Mouse (Mus musculus): ENCODE measurements around the gene Pdzrn3.

Pdzrn3 gene

DNA sequence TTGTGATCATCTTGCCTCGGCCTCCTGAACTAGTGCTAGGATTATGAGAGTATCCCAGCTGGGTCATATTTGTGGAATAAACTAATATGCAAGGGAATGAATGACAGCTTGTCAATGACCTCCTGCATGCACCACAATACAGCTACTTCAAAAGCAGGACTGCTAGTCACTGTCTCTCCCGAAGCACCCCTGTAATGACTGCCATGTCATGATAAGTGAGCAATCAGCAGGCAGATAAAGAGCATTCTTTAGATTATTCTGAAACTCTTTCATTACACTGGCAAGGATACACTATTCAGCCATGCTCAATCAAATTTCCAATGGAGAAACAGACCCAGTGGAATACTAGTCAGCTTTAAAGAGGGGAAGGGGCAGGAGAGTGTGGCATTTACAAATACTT lies 85.8 kb downstream of the Pdzrn3 start:
- no peak for DNase-seq (ENCODE audit: low read depth, low spot score)

DNA sequence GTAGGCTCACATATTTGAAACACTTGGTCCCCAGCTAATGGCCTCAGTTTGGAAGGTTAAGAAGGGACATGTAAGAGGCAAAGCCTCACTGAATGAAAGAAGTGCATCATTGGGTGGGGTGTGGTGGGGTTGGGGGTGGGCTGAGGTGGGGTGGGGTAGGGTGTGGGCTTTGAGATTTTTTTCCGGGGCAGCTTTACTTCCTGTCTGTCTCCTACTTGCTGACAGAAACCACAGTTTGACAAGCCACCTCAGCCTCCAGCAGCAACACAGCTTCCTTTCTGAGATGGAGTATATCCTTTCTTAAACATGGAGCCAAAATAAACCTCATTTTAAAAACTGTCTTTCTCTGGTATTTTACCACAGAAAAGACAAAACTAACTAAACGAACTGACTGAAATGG lies 87.5 kb downstream of the Pdzrn3 start:
- no peak for DNase-seq (ENCODE audit: low read depth, low spot score)

DNA sequence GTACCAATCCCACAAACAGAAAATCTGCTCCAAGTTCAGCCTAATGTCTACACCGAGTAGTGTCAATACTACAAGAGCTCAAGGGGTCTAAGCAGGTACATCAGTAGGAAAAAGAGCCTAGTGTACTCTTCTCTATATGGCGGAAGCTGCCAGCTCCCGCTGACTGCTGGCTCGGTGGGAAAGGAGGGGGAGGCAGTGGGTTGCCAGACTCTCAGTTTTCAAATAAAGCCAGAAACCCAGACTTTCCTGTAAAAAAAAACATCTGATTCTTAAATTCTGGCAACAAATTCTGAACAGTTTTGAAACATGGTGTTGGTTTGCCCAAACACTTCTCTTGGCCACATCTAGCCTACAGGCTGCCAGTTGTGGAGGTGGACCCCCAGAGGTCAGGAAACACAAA lies 88.3 kb downstream of the Pdzrn3 start:
- no peak for DNase-seq (ENCODE audit: low read depth, low spot score)

DNA sequence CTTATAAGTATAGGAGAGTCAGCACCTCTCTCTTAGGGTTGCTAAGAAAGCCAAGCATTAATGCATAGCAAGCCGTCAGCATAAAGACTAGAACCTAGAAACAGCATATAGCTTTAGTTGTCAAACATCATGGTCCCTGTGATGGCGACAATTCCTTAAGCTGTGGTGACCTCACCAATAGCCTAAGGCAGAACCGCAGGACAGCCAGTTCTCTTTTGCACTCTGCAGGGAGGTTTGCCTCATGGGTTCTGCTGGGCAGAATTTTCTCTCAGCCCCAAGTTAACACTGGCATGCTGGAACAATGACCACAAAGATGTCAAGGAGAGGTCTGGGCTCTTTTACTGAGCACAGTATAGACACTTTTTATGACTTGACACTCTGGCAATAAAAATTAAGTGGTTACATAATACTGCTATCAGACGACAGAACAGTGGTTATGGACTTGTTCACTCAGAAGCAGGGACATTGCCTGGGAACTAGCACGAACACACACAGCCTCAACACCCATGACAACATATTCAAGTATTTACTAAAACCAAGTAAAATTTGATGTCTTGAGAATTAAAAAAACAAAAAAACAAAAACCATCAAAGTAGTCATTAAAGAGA lies 90.0 kb downstream of the Pdzrn3 start:
- DNase-seq (ENCODE audit: low read depth, low spot score), result no peak

DNA sequence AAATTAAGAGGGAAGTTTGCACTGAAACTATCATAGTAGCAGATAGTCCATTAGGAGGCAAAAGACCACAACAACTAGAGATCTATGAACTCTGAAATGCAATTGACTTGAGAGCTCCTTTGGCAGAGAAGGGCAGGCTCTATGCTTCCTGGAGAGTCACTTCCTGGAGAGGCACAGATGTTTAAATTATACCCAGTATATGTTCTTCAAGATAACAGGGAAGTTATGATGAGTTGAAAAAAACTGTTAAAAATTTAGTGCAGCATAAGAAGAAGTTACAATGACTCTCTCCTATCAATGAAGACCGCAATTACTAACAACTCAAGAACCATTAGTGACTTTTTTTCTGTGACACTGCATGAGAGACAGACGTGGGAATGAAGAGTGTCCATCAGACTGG lies 90.6 kb downstream of the Pdzrn3 start:
- no peak for DNase-seq (ENCODE audit: low read depth, low spot score)

DNA sequence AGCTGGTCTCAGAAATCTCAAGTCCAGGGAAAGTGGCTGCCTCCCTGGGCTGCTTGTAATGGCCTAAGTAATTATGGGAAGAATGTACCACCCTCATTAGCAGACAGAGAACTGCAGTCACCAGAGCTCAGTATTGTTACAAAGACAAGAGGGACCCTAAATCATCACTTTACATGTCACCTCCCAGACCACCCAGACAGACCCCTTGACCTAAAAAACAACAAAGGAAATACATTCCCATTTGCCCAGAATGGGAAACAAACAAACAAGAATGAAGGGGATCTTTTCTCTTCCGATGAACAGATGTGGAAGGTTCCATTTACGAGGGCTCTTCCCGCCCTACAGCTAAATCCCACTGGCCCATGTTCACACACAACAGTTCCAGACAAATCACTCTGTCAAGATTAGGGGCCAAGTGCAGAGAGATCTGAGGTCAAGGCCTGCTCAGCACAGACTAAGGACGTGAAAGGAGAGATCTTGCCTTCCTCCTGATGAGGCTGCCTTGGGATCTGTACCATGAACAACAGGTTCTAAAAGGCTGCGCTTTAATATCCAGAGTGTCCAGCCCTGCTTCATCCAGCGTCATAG lies 93.2 kb downstream of the Pdzrn3 start:
- DNase-seq (ENCODE audit: low read depth, low spot score), result no peak

DNA sequence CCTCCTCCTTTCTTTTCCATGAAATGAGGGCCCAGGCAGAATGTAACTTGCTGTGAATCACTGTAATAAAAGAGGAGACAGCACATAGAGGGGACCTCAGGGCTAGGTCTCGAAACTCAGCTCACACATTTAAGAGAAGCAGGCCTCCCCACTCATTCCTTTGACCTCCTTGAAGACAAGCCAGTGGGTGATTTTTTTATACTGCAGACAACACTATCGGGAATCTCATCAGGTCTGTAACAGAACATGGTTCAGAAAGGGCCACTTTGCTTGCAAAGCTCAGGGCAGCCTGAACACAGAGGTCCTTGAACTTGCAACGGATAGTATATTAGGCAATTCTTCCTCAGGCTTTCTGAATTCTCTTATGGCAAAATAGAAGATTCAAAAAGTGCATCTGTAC lies 93.8 kb downstream of the Pdzrn3 start:
- DNase-seq (ENCODE audit: low read depth, low spot score), result no peak

DNA sequence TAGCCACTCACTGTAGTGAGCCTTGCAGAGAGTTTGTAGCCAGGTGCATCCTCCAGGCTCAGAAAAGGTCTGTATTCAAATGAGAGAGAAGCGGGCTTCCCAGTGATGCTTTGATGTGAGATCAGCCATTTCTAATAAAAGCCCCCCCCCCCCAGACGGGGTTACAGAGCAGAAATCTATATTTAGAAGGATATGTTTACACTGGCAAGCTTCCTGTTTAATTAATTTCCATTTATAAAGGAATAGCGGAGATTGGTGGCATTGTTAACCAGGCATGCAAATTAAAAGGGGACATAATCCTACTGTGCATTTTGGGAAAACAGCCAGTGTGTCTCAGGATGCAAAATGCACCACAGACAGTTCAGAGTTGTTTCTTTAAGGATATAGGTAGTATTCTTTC lies 96.1 kb downstream of the Pdzrn3 start:
- no peak for DNase-seq (ENCODE audit: low read depth, low spot score)

DNA sequence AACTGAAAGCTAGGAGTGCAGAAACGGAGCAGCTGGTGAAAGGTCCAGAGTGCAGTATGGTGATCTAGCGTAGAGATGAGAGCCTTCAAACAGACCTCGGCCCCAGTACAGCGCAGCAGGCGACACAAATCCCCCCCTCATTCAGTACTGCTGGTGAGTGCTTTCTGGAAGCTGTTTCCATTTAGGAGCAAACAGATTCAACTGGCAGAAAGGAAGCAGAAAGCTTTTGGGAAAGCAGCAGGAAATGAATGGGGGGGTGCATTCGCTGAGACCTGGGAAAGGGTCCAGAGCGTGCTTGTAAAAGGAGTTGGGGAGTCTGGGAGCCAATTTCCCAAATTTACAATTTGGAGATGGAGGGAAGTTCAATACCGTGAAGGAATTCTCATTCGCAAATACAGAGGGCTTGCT lies 96.9 kb downstream of the Pdzrn3 start:
- DNase-seq (ENCODE audit: low read depth, low spot score), result no peak

DNA sequence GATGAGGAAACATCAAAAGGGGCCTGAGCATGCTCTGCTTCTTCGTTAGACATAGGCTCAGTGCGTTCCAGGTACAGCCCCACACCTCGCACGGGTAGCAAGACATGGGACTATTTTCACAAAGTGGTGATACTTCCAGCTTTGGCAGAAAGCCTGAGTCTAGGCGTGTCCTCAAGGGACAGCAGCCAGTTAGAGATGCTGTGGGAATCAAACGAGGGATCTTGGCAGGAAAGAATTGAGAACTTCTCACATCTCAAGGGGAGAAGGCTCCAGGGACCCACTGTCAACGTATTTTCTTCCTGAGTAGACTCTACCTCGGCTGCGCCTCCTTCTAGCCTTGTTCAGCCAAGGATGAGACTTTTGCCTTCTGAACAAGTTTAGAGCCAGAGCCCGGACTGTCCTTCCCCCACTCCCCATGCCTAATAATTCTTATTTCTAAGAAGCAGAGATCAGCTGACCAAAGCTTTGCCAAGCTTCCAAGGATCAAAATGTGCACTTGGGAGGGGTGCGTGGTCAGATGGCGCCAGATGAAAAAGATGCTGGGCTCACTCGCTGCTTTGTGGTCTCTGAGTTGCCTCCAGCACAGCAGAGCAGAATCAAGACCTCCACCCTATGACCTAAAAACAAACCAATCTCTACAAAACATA lies 99.3 kb downstream of the Pdzrn3 start:
- no peak for DNase-seq (ENCODE audit: low read depth, low spot score)

DNA sequence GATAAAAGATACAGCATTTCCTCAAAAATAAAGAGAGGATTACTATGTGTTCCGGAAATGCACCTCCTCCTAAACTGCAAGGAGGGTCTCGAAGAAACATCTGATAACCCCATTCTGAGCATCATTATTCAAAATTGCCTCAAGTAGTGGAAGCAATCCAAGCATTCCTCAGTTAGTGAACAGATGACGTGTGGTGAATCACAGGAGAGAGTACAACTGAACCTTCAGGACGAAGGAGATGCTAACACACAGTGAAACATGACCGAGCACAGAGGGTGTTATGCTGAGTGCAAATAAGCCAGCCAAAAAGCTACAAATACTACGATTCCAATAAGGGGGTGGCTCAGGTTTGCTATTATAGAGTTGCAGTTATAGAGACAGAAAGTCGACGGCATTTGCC lies 101.4 kb downstream of the Pdzrn3 start:
- DNase-seq (ENCODE audit: low read depth, low spot score), result no peak

DNA sequence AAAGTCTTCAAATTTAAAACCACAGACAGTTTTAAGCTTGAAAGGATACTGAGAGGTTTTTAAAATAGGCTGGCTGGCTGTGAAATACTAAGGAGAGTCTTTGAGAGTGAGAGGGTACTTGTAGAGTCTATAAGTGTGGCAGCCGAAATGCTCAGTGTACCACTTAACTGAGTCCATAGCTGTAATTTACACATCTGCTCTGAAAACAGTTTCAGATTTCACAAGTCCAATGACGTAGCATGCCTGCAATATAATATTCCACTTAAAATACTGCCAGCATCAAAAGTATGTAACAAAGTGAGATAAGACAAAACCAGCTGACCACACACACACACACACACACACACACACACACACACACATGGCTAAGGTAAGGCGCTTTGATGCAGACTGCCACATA lies 101.9 kb downstream of the Pdzrn3 start:
- no peak for DNase-seq (ENCODE audit: low read depth, low spot score)

DNA sequence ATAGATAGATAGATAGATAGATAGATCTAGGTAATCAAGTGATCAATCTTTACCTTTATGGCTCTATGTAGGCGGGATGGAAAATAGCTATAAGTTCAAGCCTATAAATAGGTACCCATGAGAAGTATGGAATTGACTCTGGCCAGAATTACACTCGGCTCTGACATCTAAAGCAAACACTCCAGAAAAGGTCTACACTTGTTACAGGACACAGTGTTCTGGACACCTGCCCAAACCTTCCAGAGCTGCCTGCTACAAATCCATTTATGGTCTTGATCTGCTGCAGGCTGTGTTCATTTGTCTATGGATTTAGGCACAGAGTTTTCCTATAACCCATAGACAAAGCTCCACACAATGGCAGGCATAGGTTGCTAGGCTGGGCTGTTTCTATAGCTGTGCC lies 102.9 kb downstream of the Pdzrn3 start:
- no peak for DNase-seq (ENCODE audit: low read depth, low spot score)

DNA sequence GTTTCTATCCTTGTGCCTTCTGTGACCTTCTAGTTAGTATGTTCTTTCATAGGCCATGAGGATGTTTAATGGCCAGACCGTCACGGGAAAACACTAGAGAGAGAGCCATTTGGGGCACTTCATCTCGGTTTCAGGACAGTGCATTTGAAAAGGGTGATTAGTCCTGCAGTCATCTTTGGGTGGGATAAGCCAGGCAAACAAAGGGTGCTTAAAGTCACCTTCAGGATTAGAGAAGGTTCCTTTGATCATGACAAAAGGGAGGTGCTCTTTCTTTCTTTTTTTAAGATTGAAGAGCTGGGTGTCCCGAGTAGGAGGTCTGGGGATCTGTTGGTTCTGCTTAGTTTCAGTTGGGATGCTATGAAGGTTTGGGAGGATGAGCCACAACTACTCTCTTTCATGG lies 105.4 kb downstream of the Pdzrn3 start:
- DNase-seq (ENCODE audit: low read depth, low spot score), result no peak

DNA sequence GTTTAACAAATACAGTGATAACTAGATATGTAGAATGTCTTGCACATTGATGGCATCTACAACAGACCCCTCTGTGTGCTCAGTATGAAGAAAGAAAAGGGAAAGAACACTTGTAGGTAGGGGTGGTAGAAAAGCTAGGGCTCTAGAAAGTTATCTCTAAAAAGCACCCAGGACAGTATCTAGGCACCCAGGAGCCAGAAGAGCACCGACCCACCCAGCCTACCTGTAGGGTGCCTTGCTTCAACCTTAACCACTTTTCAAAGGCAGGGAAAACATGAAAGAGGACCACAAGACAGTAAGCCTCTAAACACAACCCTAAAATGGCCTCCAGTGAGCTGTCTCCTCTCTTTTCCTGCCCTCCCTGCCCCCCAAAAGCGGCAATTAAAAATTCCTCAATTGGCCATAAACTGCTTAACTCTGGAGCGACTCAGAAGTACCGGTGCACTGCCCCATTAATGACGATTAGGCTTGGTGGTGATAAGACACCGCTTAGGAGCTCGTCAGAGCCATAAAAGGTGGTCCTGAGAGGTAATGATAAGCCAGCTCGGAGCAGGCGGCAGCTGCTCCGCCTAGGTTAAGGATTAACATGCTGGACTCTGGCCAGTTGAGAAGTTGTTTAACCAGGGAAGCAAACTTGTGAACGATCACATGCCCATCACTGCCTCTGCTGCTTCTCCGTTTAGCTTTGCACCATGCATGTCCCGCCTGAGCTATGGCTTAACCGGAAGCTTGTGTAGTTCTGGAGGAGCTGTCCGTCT lies 106.1 kb downstream of the Pdzrn3 start:
- no peak for DNase-seq (ENCODE audit: low read depth, low spot score)

DNA sequence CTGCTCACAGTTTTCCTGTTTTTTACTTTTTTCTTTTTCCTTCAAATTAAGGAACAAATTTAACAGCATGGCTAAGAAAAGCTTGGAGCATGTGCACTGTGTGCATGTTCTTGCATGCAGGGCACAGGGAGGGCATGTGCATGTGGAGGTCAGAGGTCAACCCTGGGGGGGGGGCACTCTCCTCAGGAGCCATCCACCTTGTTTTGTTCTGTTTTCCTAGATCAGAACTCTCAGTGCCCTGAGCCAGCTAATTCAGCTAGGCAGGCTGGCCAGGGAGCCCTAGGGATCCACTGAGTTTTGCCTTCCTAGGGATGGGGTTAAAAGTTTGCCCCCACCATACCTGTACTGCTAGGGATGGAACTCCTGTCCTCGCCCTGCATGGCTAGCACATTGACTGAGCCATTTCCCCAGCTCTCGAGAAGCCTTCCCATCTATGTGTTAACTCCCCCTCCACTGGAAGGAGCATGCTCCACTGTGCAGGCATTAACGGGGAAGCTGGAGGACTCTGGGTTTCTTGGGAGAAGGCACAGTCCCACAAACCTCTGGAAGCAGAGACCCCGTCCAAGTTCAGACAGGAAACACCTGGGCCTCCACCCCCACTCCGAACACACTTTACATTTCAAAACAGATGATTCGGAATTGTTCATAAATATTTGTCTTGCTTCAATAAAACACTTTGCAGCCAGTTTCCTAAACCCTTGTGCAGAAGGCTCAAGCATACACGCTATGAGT lies 107.4 kb downstream of the Pdzrn3 start:
- no peak for DNase-seq (ENCODE audit: low read depth, low spot score)

DNA sequence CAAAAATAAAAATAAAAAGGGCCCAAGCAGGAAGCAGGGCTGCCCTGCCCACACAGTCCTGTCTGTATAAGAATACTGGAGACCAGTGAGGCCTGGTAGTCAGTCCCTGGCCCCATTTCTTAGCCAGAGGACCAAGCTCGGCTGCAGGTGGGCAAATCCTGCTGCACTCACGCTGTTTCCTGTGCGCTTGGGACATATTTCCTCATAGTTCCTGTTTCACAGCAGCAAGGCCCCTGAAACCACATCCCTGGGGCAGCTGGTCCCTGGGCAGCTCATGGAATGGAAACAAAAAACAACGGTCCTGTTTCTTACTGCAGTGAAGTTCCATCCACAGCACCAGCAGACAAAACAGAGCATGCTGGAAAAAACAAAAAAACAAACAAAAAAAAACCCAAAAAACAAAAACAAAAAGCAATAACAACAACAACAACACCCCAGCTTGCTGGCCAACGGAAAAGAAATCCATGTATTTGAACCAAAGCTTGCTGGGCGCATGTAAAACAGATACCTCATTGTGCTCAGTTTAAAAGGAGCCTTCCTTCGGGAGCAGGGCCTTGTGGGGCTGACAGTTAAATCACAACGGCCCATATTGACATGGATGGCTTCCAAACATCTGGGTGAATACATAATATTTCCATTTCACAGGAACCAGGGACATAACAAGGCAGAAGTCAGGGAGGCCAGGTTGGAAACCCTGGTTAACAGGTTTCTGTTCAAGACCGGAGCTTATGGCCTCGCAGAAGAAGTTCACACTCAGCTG lies 108.2 kb downstream of the Pdzrn3 start:
- no peak for DNase-seq (ENCODE audit: low read depth, low spot score)

DNA sequence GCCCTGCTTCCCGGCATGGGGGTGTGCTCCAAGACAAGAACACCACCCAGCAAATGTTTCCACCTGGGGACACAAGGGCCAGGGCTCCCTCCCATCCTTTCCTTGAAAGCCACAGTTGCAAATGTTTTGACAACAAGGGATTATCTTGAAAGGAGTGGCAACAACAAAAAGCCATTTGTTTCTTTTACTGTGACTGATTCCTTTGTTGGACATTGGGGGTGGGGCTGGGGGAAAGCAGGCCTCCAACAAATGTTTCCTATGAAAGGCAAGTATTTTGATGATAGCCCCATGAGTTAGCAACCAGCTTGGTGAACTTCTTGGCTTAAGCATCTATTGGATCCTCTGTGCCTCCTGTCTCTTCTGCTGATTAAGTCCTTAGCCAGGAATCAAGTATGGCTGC lies 109.4 kb downstream of the Pdzrn3 start:
- no peak for DNase-seq (ENCODE audit: low read depth, low spot score)

DNA sequence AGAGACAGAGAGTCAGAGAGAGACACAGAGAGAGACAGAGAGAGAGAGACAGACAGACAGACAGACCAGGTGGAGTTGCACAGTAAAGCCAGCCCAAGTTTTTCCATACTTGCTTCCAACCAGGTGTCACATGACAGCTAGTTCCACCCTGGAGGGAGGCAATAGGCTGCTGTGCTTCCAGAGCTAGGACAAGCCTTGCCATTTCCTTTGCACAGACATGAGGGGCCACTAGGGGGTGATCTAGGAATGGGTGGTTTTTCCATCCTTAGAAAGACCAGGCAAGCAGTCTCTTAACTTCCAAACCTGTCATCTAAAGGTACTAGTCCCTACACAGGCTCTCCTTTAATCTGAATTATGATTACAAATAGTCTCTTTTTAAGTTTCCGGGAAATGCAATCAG lies 110.9 kb downstream of the Pdzrn3 start:
- DNase-seq (ENCODE audit: low read depth, low spot score), result peak; percentile 7

DNA sequence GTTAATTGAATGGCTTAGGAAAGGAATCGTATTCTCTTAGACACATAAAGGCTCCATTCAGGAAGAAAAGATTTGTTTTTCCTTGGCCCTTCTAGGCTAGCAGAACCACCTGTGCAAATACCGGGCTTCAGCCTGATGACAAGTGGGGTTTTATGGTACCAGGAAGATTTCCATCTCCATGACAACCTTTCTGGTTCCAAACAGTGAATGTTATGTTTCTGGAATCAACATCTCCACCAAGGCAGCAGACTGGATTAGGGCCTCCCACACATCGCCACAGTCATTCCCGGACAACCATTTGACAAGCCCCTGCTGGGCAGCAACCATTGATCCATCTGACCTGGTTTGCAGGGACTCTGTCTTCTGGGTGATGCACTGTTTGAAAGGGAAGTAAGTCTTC lies 114.2 kb downstream of the Pdzrn3 start:
- no peak for DNase-seq (ENCODE audit: low read depth, low spot score)

DNA sequence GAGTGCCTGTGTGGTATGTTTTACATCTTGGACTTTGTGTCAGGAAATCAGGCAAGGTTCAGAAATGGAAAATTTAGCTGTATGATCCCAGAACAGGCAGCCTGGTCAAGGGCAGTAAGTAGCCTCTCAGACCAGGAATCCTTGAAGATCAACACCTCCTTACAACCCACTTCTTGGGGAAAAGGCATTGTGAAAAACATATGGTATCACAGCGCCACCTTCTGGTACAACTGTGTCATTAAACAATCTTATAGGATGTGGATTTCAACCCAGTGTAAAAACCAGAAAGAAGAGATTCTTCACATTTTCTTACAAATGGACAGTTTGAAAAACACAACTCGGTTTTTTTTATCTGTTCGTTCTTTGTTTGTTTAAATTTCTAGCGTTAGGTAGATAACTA lies 116.2 kb downstream of the Pdzrn3 start:
- DNase-seq (ENCODE audit: low read depth, low spot score), result peak; percentile 3

Measured in CD4-positive, CD25-positive, alpha-beta regulatory T cell, adult 2 months (primary cell).